Mouse (Mus musculus) 3134 (cell line): ENCODE results near the gene Crym.

Experiments
- DNase-seq: peaks from one replicate; pipeline ENCODE4 v3.0.0-alpha.2; 2011; ENCODE audit warnings: low spot score; ENCODE audit not compliant: insufficient read length; ENCODE audit errors: extremely low read depth

Crym gene

DNA sequence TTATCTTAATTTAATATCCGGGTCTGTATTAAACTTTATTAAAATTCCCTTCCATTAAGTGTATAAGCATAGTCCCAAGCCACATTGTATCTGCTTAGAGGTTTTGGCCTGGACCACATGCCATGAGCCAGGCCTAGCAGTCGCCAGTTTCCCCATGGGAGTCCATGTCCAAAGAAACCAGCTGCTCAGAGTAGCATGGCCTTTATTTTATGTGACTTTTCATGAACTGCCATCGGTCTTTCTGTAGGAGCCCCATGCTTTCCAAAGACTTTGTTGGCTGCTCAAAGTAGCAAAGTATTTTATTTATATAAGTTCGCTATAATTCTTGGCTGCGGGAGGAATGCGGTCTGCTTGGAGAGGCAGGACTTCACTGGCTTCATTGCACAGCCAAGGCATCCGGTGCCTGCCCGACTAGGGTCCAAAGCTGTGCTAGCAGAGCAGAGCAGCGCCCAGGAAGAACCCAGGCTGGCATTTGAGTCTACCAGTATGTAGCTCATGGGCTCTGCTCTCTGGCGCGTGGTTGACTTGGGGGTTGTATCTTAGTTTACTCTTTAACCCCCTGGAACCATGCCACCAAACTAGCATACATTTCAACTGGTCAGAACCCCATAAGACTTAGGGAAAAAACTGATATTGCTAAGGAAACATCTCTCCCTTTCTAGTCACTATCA is 38.2 kb downstream of the Crym start:
- no peak for DNase-seq

DNA sequence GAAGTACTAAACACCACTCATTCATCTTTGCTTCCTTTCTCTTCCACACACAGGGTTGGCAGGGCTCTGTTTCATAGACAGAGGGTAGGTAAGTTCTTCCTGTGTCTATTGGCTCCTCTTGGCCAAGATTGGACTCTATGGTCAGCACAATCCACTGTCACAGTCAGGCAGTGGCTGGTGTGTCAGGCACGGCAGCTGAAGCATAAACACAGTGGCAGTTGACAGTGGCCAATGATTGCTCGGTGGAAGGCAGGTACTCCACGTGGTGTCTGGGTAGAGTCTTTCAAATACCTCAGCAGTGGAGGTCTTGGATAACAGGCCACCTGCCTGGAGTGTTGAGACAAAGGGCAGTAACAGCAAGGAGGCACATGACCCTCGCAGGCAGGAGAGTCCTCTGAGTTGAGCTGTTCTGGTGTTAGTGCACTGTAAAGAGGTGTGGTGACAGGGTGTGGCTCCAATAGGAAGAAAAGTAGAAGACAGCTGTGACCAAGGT is 43.7 kb downstream of the Crym start:
- DNase-seq, result no peak

DNA sequence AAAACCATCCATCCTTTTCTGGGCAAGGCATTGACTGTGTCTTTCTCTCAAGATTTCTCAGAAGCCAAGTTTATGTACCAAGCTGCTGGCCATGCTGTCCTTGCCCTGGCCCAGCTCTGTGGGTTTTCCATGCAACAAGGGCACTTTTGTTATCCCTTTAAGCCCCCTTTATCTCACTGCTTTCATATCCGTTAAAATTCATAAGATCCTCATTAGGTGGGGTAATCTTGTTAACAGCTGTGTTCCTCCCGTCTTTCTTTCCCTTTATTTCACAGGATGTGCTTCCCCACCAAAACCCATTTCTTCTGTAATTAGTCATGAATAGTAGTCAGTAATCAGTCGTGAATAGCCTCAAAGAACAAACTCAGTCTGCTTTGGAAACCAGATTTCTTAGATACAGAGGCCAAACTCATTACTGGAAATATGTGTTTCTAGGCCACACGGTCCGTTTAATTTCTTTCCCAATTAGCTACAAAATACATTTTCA is 44.3 kb downstream of the Crym start:
- no peak for DNase-seq

DNA sequence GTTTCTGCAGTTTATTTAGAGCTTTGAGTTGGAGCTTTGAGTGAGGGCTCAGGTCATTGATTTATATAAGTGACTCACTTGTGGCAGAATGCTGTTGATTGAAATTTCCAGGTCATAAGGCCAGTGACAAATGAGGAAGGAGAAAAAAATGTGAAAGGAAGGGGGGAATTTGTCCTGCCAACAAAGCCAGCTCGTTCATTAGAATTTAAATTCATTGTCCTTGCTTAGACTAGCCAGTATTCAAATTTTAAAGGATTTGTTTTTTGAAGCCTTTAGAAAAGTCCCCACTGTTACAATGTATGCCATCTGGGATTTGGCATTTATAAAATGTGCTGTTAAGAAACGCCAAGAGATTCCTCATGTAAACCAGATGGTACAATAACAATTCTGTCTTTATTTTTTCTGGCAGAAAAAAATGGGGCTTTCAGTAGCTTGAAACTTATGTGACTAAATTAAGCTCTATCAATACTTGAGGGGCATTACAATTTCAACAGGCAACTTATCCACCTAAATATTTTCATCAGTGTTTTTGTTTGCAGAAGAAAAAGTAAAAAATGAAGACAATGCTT is 45.0 kb downstream of the Crym start:
- DNase-seq, result no peak

DNA sequence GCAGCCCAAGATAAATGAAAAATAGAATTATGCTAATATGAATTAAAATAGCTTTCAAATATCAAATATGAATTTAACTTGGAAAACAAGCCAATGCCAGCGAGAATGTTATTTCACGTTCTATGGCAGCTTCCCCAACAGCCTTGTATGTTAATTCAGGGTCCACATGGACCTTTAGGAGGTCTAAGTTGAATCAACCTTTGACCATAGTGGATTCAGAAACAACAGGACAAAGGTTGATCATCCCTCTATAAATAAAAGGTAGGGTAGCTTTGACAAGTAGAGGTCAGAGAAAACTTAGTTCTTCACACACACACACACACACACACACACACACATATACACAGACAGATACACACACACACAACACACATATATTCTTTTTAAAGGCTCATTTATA is 51.0 kb downstream of the Crym start:
- DNase-seq, result no peak

DNA sequence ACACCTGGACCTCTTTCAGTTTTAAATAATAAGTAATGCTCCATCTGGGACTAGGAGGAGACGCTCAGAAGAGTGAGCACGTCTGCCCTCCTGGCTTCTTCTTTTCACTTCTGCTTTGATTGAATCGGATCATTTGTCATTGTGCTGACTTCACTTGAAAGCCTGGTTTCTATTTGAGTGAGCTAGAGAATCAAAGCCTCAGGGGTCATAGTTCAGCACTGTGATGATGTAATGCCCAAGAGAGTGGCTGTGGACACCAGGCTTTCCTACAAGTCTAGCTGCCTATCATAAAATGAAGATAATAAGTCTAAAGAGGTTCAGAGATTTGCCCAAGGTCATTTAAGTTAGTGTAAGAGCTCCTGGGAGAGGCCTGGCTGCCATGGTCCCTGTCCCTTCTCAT is 51.7 kb downstream of the Crym start:
- DNase-seq, result no peak

DNA sequence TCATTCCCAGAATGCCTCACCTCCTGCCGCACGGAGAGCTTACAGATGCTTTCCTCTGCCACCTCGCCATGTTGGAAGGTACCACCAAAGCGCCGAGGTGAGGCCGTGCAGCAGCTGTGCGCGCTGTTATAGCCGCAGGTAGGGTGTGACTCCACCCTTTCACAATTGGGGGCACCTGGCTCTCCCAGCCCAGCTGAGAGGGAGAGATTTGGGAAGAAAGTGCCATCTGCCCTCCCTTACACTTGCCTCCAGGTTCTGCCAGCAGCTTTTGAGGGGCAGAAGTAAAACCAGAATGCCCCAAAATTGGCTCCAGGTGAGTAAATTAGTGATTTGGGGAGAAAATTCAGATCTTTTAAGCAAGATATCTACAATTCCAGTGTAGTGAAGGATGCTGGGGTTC is 56.7 kb downstream of the Crym start, which contains the start of gene Zp2:
Zp2 (minus strand) TSS at position 101 of the 400 bp plus-strand sequence.
- no peak for DNase-seq

DNA sequence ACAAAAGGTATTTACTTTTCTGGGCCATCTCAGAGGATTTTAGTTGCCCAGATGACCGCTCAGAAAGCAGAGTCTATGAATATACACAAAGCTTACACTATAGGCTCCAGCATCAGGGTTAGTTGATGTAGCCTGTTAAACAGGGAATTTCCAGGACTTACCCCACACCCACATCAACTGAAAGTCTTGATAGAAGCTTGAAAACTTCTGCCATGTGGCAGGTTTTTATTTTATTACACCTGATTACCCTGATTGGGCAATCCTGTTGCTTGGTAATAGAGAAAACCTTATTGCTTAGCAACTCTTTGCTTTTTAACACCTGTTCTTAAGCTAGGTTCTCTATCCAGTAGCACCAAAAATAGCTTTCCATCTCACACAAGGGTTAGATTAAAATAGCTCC is 59.2 kb downstream of the Crym start:
- no peak for DNase-seq
